Mouse (Mus musculus) forebrain, embryonic 11.5 days (tissue): ENCODE data around the gene Ttc30b. TPM values are rescaled to one million over a fixed set of nuclear protein-coding genes. Genes with fewer than 3 reads are reported as not detected.
"Not testable (repeated sequence)": the region's sequence is repeated elsewhere in the genome, so short reads cannot be mapped to it uniquely, and the experiment has no call there.

ENCODE experiments used
- ATAC-seq: fragments of 200-750 bp; cut with Nextera tagmentation; replicated peaks from 2 replicates; pipeline ENCODE4 v1.8.0; 2017; ENCODE audit warnings: moderate TSS enrichment; ENCODE audit not compliant: low FRiP score
- DNase-seq: peaks from one replicate; pipeline ENCODE4 v3.0.0-alpha.2; 2017; ENCODE audit warnings: low spot score
- H3K27ac ChIP-seq: fragments of 300-500 bp; sonication (generic); 2 replicates; pipeline ENCODE4 v1.5.1; 2014; ENCODE audit warnings: low read depth, low read length
- H3K27me3 ChIP-seq: fragments of 300-500 bp; sonication (generic); 2 replicates; pipeline ENCODE4 v1.6.1; 2014; ENCODE audit warnings: mild to moderate bottlenecking, low read length, mixed read lengths; ENCODE audit not compliant: control insufficient read depth, insufficient read depth
- H3K36me3 ChIP-seq: fragments of 300-500 bp; sonication (generic); 2 replicates; pipeline ENCODE4 v1.6.1; 2014; ENCODE audit warnings: mild to moderate bottlenecking, low read length, moderate library complexity, mixed read lengths; ENCODE audit not compliant: control insufficient read depth, insufficient read depth
- H3K4me1 ChIP-seq: fragments of 300-500 bp; sonication (generic); replicated peaks from 2 replicates; pipeline ENCODE4 v1.6.1; 2014; ENCODE audit warnings: low read length, mixed read lengths; ENCODE audit not compliant: control insufficient read depth, insufficient read depth
- H3K4me2 ChIP-seq: fragments of 300-500 bp; sonication (generic); 2 replicates; pipeline ENCODE4 v1.6.1; 2014; ENCODE audit warnings: low read depth, mild to moderate bottlenecking, low read length, moderate library complexity, mixed read lengths; ENCODE audit not compliant: severe bottlenecking
- H3K4me3 ChIP-seq: fragments of 300-500 bp; sonication (generic); 2 replicates; pipeline ENCODE4 v1.5.1; 2014; ENCODE audit warnings: low read depth, low read length
- H3K9ac ChIP-seq: fragments of 300-500 bp; sonication (generic); 2 replicates; pipeline ENCODE4 v1.6.1; 2014; ENCODE audit warnings: low read length
- H3K9me3 ChIP-seq: fragments of 300-500 bp; sonication (generic); 2 replicates; pipeline ENCODE4 v1.6.1; 2016; ENCODE audit warnings: low read length, mixed read lengths; ENCODE audit not compliant: control insufficient read depth
- WGBS: fragments of 180-500 bp; shearing (Covaris S2); extraction: QIAGEN DNeasy Blood & Tissue Kit; methylation state at CpG from one replicate; pipeline ENCODE4 v1.1.7; 2014; 5-methylcytosine and 5-hydroxymethylcytosine counted together
- polyA plus RNA-seq: library from polyadenylated mRNA; unstranded; fragments of >200 nt; fragmentation: Nextera tagmentation; extraction: Ambion mirVana; gene quantifications from 2 replicates; pipeline ENCODE4 v1.2.1, GENCODE M21; 2014

Ttc30b gene
- 6.7 and 7.2 TPM in 2 replicates for polyA plus RNA-seq

GRCm38 (mm10) chr2:75938117-75939063 is at the start of gene Ttc30b:
Gene Ttc30b, minus strand, starts transcription at chr2:75938585.
- 5% methylated on average over 36 of the region's 42 CpGs for WGBS

GRCm38 (mm10) chr2:75987739-75988138 is 49.4 kb upstream of the Ttc30b start:
- Histone ChIP-seq H3K9me3 (no peaks in the 10 kb centered on the region), H3K4me1 (peaks cover 3% of the 10 kb centered on the region; the same call in 1 of the 2 replicates), H3K27ac (no peak overlapping the region), H3K36me3 (no peaks in the 10 kb centered on the region), H3K27me3 (no peaks in the 10 kb centered on the region), H3K4me3 (no peak overlapping the region), H3K9ac (no peak overlapping the region), H3K4me2 (no peak overlapping the region)
- no peak for ATAC-seq
- no peak for DNase-seq
- WGBS, result 72% methylated on average over 9 of the region's 9 CpGs

More at GRCm38 (mm10) chr2:75938117-75939063, at the start of gene Ttc30b:
- Histone ChIP-seq H3K9ac (peak within 1 kb of the TSS; percentile 70), H3K27ac (peak within 1 kb of the TSS; percentile 46; the same call in 1 of the 2 replicates), H3K4me3 (peak within 1 kb of the TSS; percentile 53), H3K36me3 (no peaks in the 10 kb centered on the region), H3K9me3 (no peaks in the 10 kb centered on the region), H3K4me2 (peak within 1 kb of the TSS; percentile 63), H3K27me3 (no peaks in the 10 kb centered on the region), H3K4me1 (no peaks in the 10 kb centered on the region)
- peak; percentile 80 for DNase-seq
- ATAC-seq, result peak; percentile 92

GRCm38 (mm10) chr2:75985124-75985523 is 46.7 kb upstream of the Ttc30b start:
- DNase-seq (peak; percentile 74), ATAC-seq (peak; percentile 70)
- Histone ChIP-seq H3K9ac (no peak overlapping the region), H3K27ac (no peak overlapping the region), H3K4me1 (peaks cover 3% of the 10 kb centered on the region; the same call in 1 of the 2 replicates), H3K4me2 (no peak overlapping the region), H3K27me3 (no peaks in the 10 kb centered on the region), H3K36me3 (no peaks in the 10 kb centered on the region), H3K9me3 (no peaks in the 10 kb centered on the region), H3K4me3 (no peak overlapping the region)
- WGBS, result 2% methylated on average over 2 of the region's 2 CpGs

DNA sequence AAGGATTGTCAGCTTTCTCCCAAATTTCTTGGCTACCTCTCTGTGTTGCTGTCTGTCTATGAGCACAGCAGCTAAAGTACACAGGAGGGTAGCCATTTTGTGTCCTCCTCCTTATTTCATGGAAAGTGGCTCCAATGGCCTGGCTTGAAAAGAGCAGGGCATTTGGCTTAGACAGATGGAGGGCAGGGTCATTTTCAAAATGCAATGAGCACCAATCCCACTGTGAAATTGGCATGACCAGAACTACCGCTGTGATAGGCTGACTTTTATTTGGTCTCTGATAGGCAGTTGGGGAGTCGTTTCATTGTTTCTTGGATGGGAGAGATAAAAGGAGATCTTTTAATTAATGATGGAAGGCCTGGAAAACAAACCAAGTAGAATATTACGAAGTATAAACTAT is 45.5 kb upstream of the Ttc30b start:
- Histone ChIP-seq H3K27me3 (no peaks in the 10 kb centered on the region), H3K9me3 (no peaks in the 10 kb centered on the region), H3K4me2 (no peak overlapping the region), H3K9ac (no peak overlapping the region), H3K4me1 (peaks cover 3% of the 10 kb centered on the region; the same call in 1 of the 2 replicates), H3K27ac (no peak overlapping the region), H3K4me3 (no peak overlapping the region), H3K36me3 (no peaks in the 10 kb centered on the region)
- no peak for ATAC-seq
- DNase-seq, result no peak
- 94% methylated on average over 3 of the region's 3 CpGs for WGBS

- no peak for ATAC-seq
- no peak overlapping the region for H3K9ac ChIP-seq
- WGBS, result 99% methylated on average over 3 of the region's 3 CpGs
Measured at GRCm38 (mm10) chr2:75983091-75983490, 44.7 kb upstream of the Ttc30b start.

GRCm38 (mm10) chr2:75982626-75983025 is 44.2 kb upstream of the Ttc30b start:
- no peaks in the 10 kb centered on the region for H3K27me3 ChIP-seq
- H3K4me3 ChIP-seq, result no peak overlapping the region
- no peak overlapping the region for H3K4me2 ChIP-seq
- DNase-seq (no peak), ATAC-seq (no peak)
- peaks cover 2% of the 10 kb centered on the region; the same call in 1 of the 2 replicates for H3K4me1 ChIP-seq
- no peaks in the 10 kb centered on the region for H3K9me3 ChIP-seq
- WGBS, result 93% methylated on average over 4 of the region's 4 CpGs
- no peak overlapping the region for H3K27ac ChIP-seq
- H3K9ac ChIP-seq, result no peak overlapping the region
- no peaks in the 10 kb centered on the region for H3K36me3 ChIP-seq

More at GRCm38 (mm10) chr2:75983091-75983490, 44.7 kb upstream of the Ttc30b start:
- no peak overlapping the region for H3K4me2 ChIP-seq
- no peak overlapping the region for H3K4me3 ChIP-seq
- no peaks in the 10 kb centered on the region for H3K36me3 ChIP-seq
- H3K27me3 ChIP-seq, result no peaks in the 10 kb centered on the region
- H3K9me3 ChIP-seq, result no peaks in the 10 kb centered on the region
- H3K27ac ChIP-seq, result no peak overlapping the region
- DNase-seq, result no peak
- peaks cover 2% of the 10 kb centered on the region; the same call in 1 of the 2 replicates for H3K4me1 ChIP-seq

DNA sequence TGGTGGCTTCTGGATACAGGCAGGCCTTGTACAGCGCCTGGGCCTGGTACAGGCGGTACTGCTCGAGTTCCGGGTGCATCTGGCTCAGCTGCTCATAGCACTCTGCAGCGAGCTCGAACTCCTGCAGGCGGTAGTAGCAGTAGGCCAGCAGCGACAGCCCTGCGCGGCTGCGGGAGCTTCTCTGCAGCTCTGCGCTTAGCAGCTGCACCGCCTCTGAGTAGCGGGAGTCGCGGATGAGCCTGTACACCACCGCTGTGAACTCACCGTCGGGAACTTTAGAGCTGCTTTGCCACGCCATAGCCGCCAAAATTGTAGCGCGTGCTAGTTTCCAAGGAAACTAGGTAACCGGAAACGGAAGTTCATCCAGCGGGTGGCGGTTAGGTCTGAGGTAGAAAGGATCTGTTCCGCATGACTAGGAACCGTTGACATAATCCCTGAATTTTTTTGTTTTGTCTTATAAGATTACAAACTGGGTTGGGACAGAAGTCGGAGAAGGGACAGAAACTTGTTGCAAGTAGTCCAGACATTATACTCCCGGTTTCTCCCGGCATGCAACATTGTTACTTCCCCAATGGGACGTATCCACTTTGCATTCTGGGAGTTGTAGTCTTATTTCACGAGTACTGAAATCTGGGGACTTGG is 43.2 kb upstream of the Ttc30b start, which contains the start of gene Ttc30a1:
Gene Ttc30a1 (minus strand): TSS at position 528 of the 642 bp plus-strand sequence.
- ATAC-seq, result peak; percentile 67
- not testable (repeated sequence) for H3K27me3 ChIP-seq, H3K36me3 ChIP-seq, H3K4me1 ChIP-seq, H3K9me3 ChIP-seq
- Histone ChIP-seq H3K4me2 (peak within 1 kb of the TSS; percentile 65), H3K9ac (peak within 1 kb of the TSS; percentile 58), H3K4me3 (peak within 1 kb of the TSS; percentile 41), H3K27ac (0 out of 2 replicates have a peak within 1 kb of the TSS, but pooled peaks have one; percentile 12)
- WGBS, result 4% methylated on average over 33 of the region's 34 CpGs
- DNase-seq, result peak; percentile 86

DNA sequence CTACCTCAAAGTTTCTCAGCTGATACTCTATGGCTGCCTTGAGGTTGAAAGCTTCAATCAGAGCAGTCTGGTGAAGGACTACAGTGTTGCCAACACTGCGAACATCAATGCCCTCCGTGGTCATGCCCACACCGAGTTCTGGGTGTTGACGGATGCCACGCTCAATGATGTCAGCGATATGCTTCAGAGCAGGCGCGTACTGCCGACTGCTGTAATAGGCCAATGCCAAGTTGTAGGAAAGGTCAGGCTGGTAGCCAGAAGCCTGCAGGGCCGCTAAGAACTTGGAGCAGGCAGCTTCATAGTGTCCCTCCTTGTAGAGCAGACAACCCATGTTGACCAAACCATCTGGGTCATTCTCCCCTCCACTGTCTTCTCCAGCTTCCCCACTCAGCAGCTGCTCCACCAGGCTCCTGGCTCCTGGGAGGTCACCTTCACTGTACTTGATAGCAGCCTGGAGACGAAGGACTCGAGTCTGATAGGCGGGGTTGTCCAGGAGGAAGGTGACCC is 42.6 kb upstream of the Ttc30b start:
- WGBS, result 94% methylated on average over 13 of the region's 13 CpGs
- not testable (repeated sequence) for H3K9ac ChIP-seq, ATAC-seq, H3K27ac ChIP-seq, DNase-seq, H3K27me3 ChIP-seq, H3K4me1 ChIP-seq, H3K36me3 ChIP-seq, H3K9me3 ChIP-seq
- Histone ChIP-seq H3K4me3 (peak overlapping the region; percentile 41; the same call in 1 of the 2 replicates), H3K4me2 (peak overlapping the region; percentile 65; the same call in 1 of the 2 replicates)
